Mouse (Mus musculus) heart, embryonic 13.5 days (tissue): Measurements from ENCODE around the gene Lmx1a. TPM values are rescaled to one million over a fixed set of nuclear protein-coding genes. Genes with fewer than 3 reads are reported as not detected.

Source experiments
- ATAC-seq: fragments of 200-750 bp; cut with Nextera tagmentation; 2 replicates; pipeline ENCODE4 v1.8.0; 2017; ENCODE audit warnings: moderate TSS enrichment; ENCODE audit not compliant: insufficient number of reproducible peaks, low FRiP score, low TSS enrichment; ENCODE audit errors: extremely low read depth
- H3K27ac ChIP-seq: fragments of 300-500 bp; sonication (generic); replicated peaks from 2 replicates; pipeline ENCODE4 v1.5.1; 2015; ENCODE audit warnings: moderate library complexity, mild to moderate bottlenecking, inconsistent platforms
- H3K27me3 ChIP-seq: fragments of 300-500 bp; sonication (generic); replicated peaks from 2 replicates; pipeline ENCODE4 v1.6.1; 2015; ENCODE audit warnings: mild to moderate bottlenecking, inconsistent platforms
- H3K36me3 ChIP-seq: fragments of 300-500 bp; sonication (generic); 2 replicates; pipeline ENCODE4 v1.6.1; 2015; ENCODE audit warnings: mild to moderate bottlenecking, inconsistent platforms
- H3K4me1 ChIP-seq: fragments of 300-500 bp; sonication (generic); 2 replicates; pipeline ENCODE4 v1.6.1; 2015; ENCODE audit warnings: inconsistent platforms
- H3K4me2 ChIP-seq: fragments of 300-500 bp; sonication (generic); 2 replicates; pipeline ENCODE4 v1.6.1; 2015; ENCODE audit warnings: inconsistent platforms, mild to moderate bottlenecking, moderate library complexity
- H3K4me3 ChIP-seq: fragments of 300-500 bp; sonication (generic); 2 replicates; pipeline ENCODE4 v1.5.1; 2015; ENCODE audit warnings: moderate library complexity, mild to moderate bottlenecking, inconsistent platforms
- H3K9ac ChIP-seq: fragments of 300-500 bp; sonication (generic); 2 replicates; pipeline ENCODE4 v1.6.1; 2015; ENCODE audit warnings: inconsistent platforms, mild to moderate bottlenecking, moderate library complexity
- H3K9me3 ChIP-seq: fragments of 300-500 bp; sonication (generic); 2 replicates; pipeline ENCODE4 v1.6.1; 2016; ENCODE audit warnings: inconsistent platforms
- WGBS: fragments of 180-500 bp; shearing (Covaris S2); methylation state at CpG from one replicate; pipeline ENCODE4 v1.1.7; 2015; ENCODE audit warnings: mixed read lengths; 5-methylcytosine and 5-hydroxymethylcytosine counted together
- polyA plus RNA-seq: library from polyadenylated mRNA; unstranded; fragments of >200 nt; fragmentation: Nextera tagmentation; extraction: Ambion mirVana; gene quantifications from 2 replicates; pipeline ENCODE4 v1.2.1, GENCODE M21; 2015

Lmx1a gene
- polyA plus RNA-seq = 0.50 and 1.3 TPM in 2 replicates

DNA sequence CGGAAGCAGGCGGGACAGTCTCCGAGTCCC is at the start of gene Lmx1a:
Gene Lmx1a (plus strand): TSS at position 6 of the 30 bp plus-strand sequence.
- Histone ChIP-seq H3K4me3 (peak within 1 kb of the TSS; percentile 57), H3K9ac (peak within 1 kb of the TSS; percentile 67), H3K9me3 (peaks cover 7% of the 10 kb centered on the region), H3K27ac (no peak within 1 kb of the TSS), H3K4me2 (peak within 1 kb of the TSS; percentile 79), H3K4me1 (peaks cover 23% of the 10 kb centered on the region), H3K27me3 (peaks cover 90% of the 10 kb centered on the region), H3K36me3 (no peaks in the 10 kb centered on the region)
- WGBS = 0% methylated on average over 3 of the region's 3 CpGs
- ATAC-seq = no peak

DNA sequence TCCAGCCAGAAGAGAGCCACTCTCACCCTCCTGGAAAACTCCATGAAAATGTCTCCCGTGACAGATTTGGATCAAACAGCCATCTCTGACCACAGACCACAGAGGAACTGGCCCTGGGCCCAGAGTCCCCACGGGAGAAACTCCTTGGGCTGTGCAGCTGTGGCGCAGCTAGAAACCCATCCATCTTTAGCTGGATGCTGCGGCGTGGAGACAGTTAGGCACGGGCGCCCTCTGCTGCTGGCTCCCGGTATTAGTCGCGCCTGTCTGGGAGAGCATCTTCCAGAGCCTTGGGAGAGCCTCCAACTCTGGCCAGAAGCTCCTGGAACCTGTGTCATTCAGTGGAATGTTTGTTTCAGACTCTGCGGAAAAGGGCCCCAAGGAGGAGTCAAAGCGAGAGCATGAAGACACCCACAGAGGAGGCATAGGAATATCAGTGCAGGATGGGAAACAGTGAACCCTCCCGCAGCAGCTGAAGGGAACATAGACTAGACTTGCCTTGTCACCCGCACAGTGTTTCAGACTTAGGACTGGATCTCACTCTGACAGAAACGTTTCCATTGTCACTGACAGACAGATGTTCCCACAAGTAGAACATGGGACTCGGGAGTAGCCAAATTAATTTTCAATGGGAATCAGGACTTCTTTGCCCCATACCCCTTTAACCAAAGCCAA is 44.0 kb upstream of the Lmx1a start:
- Histone ChIP-seq H3K9ac (no peak overlapping the region), H3K9me3 (no peaks in the 10 kb centered on the region), H3K27ac (no peak overlapping the region), H3K4me1 (no peaks in the 10 kb centered on the region), H3K4me3 (no peak overlapping the region), H3K27me3 (peaks cover 44% of the 10 kb centered on the region), H3K36me3 (no peaks in the 10 kb centered on the region), H3K4me2 (no peak overlapping the region)
- ATAC-seq = no peak
- WGBS = 16% methylated on average over 16 of the region's 16 CpGs

DNA sequence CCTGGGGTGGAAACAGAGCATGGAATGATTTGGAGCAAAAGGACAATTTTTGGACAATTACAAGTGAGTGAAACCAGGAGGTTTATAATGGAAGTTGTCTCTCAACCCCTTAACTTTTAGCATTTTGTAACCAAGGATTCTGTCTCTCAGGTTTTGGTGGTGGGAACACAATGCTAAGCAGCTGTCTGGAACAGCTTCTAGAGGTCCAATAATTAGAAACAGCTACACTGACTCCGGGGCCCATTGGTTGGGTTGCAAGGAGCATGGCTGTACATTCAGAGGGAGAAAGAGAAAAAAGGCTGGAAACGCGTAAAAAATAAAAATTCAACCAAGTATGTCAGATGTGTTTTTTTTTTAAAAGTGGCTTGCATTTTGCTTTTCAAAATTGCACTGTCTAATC is 40.4 kb upstream of the Lmx1a start:
- Histone ChIP-seq H3K4me2 (no peak overlapping the region), H3K27ac (no peak overlapping the region), H3K9me3 (no peaks in the 10 kb centered on the region), H3K9ac (no peak overlapping the region), H3K4me3 (no peak overlapping the region), H3K4me1 (no peaks in the 10 kb centered on the region), H3K27me3 (peaks cover 23% of the 10 kb centered on the region), H3K36me3 (no peaks in the 10 kb centered on the region)
- 82% methylated on average over 3 of the region's 3 CpGs for WGBS
- ATAC-seq = no peak

- H3K27me3 ChIP-seq = peaks cover 22% of the 10 kb centered on the region
- no peaks in the 10 kb centered on the region for H3K36me3 ChIP-seq
- H3K9ac ChIP-seq = no peak overlapping the region
- no peaks in the 10 kb centered on the region for H3K4me1 ChIP-seq
- WGBS = 51% methylated on average over 11 of the region's 11 CpGs
- H3K4me3 ChIP-seq = no peak overlapping the region
- no peak overlapping the region for H3K27ac ChIP-seq
- no peaks in the 10 kb centered on the region for H3K9me3 ChIP-seq
- no peak for ATAC-seq
- no peak overlapping the region for H3K4me2 ChIP-seq
Observed at GRCm38 (mm10) chr1:167649122-167649633, 39.9 kb upstream of the Lmx1a start.

DNA sequence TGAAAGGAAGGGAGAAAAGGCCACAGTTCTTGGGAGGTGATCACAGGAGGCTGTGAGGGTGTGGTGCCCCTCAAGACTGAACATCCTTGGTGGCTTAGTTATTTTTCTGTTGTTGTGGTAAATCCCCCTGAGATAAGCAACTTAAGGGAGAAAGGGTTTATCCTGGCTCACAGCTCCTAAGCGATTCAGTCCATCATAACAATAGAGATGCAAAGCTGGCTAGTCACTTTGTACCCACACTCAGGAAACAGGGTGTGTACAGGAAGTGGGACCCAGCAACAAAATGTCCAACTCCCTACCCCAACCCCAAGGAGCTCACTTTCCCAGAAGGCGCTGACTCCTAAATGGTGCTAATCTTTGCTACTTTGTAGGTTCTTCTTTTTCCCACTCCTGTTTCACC is 36.7 kb upstream of the Lmx1a start:
- no peaks in the 10 kb centered on the region for H3K36me3 ChIP-seq
- no peak for ATAC-seq
- H3K4me2 ChIP-seq = no peak overlapping the region
- H3K9me3 ChIP-seq = no peaks in the 10 kb centered on the region
- H3K27ac ChIP-seq = no peak overlapping the region
- no peak overlapping the region for H3K4me3 ChIP-seq
- H3K9ac ChIP-seq = no peak overlapping the region
- 64% methylated on average over 2 of the region's 2 CpGs for WGBS
- H3K27me3 ChIP-seq = peaks cover 28% of the 10 kb centered on the region
- H3K4me1 ChIP-seq = no peaks in the 10 kb centered on the region

DNA sequence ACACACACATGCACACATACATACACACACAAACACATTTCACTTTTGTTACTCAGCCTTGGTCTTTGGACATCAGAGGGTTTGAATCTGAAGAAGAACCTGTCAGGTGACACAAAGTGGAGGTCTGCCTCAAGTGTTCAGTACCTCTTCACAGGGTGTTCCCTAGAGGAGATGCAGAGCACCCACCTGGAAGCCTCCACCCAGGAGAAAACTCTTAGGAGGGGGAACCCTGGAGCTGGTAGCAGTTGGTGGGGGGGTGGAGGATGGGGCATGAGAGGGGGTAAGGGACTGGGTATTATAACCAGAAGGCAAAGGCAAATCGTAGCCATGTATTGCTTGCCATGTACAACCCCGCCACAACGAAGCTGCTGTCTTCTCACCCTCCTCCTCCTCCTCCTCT is 30.0 kb upstream of the Lmx1a start:
- H3K4me3 ChIP-seq = no peak overlapping the region
- peaks cover 13% of the 10 kb centered on the region for H3K4me1 ChIP-seq
- H3K4me2 ChIP-seq = no peak overlapping the region
- H3K27ac ChIP-seq = no peak overlapping the region
- 70% methylated on average over 3 of the region's 3 CpGs for WGBS
- no peak overlapping the region for H3K9ac ChIP-seq
- no peak for ATAC-seq
- H3K9me3 ChIP-seq = no peaks in the 10 kb centered on the region
- H3K27me3 ChIP-seq = peaks cover 86% of the 10 kb centered on the region
- no peaks in the 10 kb centered on the region for H3K36me3 ChIP-seq

GRCm38 (mm10) chr1:167660521-167661101 is 28.4 kb upstream of the Lmx1a start:
- H3K27ac ChIP-seq = no peak overlapping the region
- no peaks in the 10 kb centered on the region for H3K36me3 ChIP-seq
- H3K27me3 ChIP-seq = peaks cover 87% of the 10 kb centered on the region
- H3K9ac ChIP-seq = peak overlapping the region; percentile 29; the same call in 1 of the 2 replicates
- ATAC-seq = no peak
- no peaks in the 10 kb centered on the region for H3K9me3 ChIP-seq
- H3K4me2 ChIP-seq = peak overlapping the region; percentile 65
- WGBS = 1% methylated on average over 21 of the region's 21 CpGs
- peak overlapping the region; percentile 33 for H3K4me3 ChIP-seq
- H3K4me1 ChIP-seq = peaks cover 13% of the 10 kb centered on the region

DNA sequence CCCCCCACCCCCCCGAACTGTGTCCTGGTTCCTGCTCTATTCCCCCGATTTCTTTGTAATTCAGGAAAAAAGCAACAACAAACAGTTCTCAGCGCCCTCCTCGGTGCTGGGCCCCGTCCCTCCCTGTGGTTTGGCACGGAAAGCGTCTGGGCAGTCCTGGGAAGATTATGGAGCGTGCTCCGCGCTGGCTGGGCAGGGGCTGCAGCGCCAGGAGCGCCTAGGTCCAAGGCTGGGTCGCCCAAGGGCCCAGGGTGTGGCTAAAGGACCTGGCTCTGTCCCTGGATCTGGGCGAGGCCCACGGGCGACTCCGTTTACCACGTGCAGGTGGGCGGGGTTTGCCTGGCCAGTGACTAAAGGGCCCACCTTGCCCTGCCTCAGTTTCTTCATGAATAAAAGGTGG is 27.9 kb upstream of the Lmx1a start:
- H3K9ac ChIP-seq = peak overlapping the region; percentile 29; the same call in 1 of the 2 replicates
- H3K36me3 ChIP-seq = no peaks in the 10 kb centered on the region
- peak overlapping the region; percentile 33 for H3K4me3 ChIP-seq
- H3K27ac ChIP-seq = no peak overlapping the region
- H3K4me2 ChIP-seq = peak overlapping the region; percentile 65
- 2% methylated on average over 19 of the region's 19 CpGs for WGBS
- no peak for ATAC-seq
- peaks cover 88% of the 10 kb centered on the region for H3K27me3 ChIP-seq
- H3K9me3 ChIP-seq = no peaks in the 10 kb centered on the region
- H3K4me1 ChIP-seq = peaks cover 13% of the 10 kb centered on the region

DNA sequence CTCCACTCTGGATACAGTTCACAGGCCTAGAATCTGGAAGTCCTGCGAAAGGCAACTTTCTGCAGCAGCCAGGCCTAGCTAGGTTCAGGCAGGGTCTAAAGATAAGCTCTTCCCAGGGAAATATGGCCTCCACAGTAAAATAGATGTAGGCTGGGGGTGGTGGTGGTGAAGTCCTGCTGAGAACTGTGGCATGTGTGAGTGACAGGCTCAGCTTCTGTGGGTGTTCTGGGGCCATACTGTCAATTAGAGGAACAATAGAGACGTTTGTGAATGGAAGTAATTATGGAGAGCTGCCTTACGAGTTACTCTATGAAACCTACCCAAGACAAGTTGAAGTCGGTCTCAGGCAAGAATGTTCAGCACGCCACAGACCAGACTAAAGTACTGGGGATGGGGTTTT is 25.9 kb upstream of the Lmx1a start:
- Histone ChIP-seq H3K27ac (no peak overlapping the region), H3K36me3 (no peaks in the 10 kb centered on the region), H3K4me3 (no peak overlapping the region), H3K4me2 (no peak overlapping the region), H3K9me3 (no peaks in the 10 kb centered on the region), H3K9ac (no peak overlapping the region), H3K27me3 (peaks cover 80% of the 10 kb centered on the region), H3K4me1 (peaks cover 16% of the 10 kb centered on the region)
- WGBS = 70% methylated on average over 5 of the region's 5 CpGs
- no peak for ATAC-seq

DNA sequence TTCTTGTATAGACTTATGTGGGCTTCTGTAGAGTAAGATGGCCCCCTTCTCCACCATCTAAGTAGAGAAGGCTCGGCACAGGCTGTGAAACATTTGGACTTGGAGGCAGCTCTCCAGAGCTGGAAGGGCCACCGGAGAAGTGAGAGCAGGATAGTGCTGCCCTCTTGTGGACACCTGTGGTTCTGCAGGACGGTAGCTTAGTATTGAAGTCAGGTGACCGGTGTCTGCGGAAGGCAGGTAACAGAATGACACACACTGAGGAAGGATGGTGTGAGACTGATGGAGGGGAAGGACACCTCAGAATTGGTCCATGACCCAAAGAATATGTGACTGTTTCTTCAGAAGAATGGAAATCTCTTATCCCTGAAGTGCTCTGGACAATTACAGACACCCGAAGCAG is 19.2 kb upstream of the Lmx1a start:
- no peaks in the 10 kb centered on the region for H3K36me3 ChIP-seq
- no peak overlapping the region for H3K9ac ChIP-seq
- H3K27ac ChIP-seq = no peak overlapping the region
- 37% methylated on average over 6 of the region's 6 CpGs for WGBS
- ATAC-seq = no peak
- H3K27me3 ChIP-seq = peaks cover 76% of the 10 kb centered on the region
- H3K4me2 ChIP-seq = no peak overlapping the region
- no peak overlapping the region for H3K4me3 ChIP-seq
- H3K9me3 ChIP-seq = no peaks in the 10 kb centered on the region
- H3K4me1 ChIP-seq = peaks cover 11% of the 10 kb centered on the region; the same call in 1 of the 2 replicates

DNA sequence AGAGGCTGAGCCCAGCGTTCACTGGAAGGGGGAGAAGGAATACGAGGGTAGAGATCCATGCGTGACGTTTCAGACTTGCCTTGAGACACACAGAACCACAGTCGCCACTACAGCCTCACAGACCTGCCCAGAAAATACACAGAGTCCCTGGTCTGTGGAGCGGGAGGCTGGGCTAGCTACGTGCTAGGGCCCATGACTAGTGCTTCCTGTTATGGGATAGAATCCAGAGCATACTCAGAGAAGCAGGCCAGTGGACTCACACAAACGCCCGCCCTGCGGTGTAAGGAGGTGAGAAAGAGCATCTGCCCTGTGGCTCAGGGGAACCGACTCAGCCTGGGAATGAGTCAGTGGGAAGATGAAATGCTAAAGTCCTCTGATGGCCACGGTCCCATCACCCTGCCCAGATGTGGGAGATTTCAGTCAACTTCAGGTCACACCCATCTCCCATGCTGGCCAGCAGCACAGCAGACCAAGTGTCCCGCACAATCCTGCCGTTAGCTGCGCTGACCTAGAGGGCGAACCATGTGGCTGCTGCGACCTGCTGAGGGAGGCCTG is 16.5 kb upstream of the Lmx1a start:
- ATAC-seq = no peak
- no peaks in the 10 kb centered on the region for H3K9me3 ChIP-seq
- H3K9ac ChIP-seq = no peak overlapping the region
- H3K4me1 ChIP-seq = peaks cover 9% of the 10 kb centered on the region; the same call in 1 of the 2 replicates
- peak overlapping the region; percentile 16 for H3K4me3 ChIP-seq
- H3K27ac ChIP-seq = no peak overlapping the region
- H3K27me3 ChIP-seq = peaks cover 79% of the 10 kb centered on the region
- peak overlapping the region; percentile 49 for H3K4me2 ChIP-seq
- no peaks in the 10 kb centered on the region for H3K36me3 ChIP-seq
- 14% methylated on average over 17 of the region's 17 CpGs for WGBS

- Histone ChIP-seq H3K27ac (no peak overlapping the region), H3K36me3 (no peaks in the 10 kb centered on the region), H3K4me1 (no peaks in the 10 kb centered on the region), H3K4me3 (no peak overlapping the region), H3K4me2 (no peak overlapping the region), H3K9ac (no peak overlapping the region), H3K27me3 (peaks cover 38% of the 10 kb centered on the region), H3K9me3 (0 out of 2 replicates have a peak, but pooled peaks cover 6% of the 10 kb centered on the region)
- 78% methylated on average over 6 of the region's 6 CpGs for WGBS
- ATAC-seq = no peak
Observed at GRCm38 (mm10) chr1:167679061-167679460, 10.0 kb upstream of the Lmx1a start.
